Mouse (Mus musculus) heart, embryonic 12.5 days (tissue): ENCODE measurements around the gene Gnb3. TPM values are rescaled to one million over a fixed set of nuclear protein-coding genes. Genes with fewer than 3 reads are reported as not detected.

Experiments
- ATAC-seq: fragments of 200-750 bp; cut with Nextera tagmentation; 2 replicates; pipeline ENCODE4 v1.8.0; 2017; ENCODE audit warnings: moderate TSS enrichment, moderate library complexity; ENCODE audit not compliant: insufficient number of reproducible peaks, low FRiP score
- H3K27ac ChIP-seq: fragments of 300-500 bp; sonication (generic); 2 replicates; pipeline ENCODE4 v1.5.1; 2016; ENCODE audit warnings: mild to moderate bottlenecking, moderate library complexity; ENCODE audit not compliant: poor library complexity, severe bottlenecking
- H3K27me3 ChIP-seq: fragments of 300-500 bp; sonication (generic); replicated peaks from 2 replicates; pipeline ENCODE4 v1.6.1; 2016; ENCODE audit warnings: mild to moderate bottlenecking, moderate library complexity
- H3K36me3 ChIP-seq: fragments of 300-500 bp; sonication (generic); 2 replicates; pipeline ENCODE4 v1.6.1; 2016; ENCODE audit warnings: mild to moderate bottlenecking, moderate library complexity
- H3K4me1 ChIP-seq: fragments of 300-500 bp; sonication (generic); replicated peaks from 2 replicates; pipeline ENCODE4 v1.6.1; 2016; ENCODE audit warnings: mild to moderate bottlenecking
- H3K4me2 ChIP-seq: fragments of 300-500 bp; sonication (generic); 2 replicates; pipeline ENCODE4 v1.6.1; 2016; ENCODE audit warnings: mild to moderate bottlenecking, moderate library complexity
- H3K4me3 ChIP-seq: fragments of 300-500 bp; sonication (generic); 2 replicates; pipeline ENCODE4 v1.5.1; 2016; ENCODE audit warnings: mild to moderate bottlenecking
- H3K9ac ChIP-seq: fragments of 300-500 bp; sonication (generic); 2 replicates; pipeline ENCODE4 v1.6.1; 2016; ENCODE audit warnings: mild to moderate bottlenecking, moderate library complexity
- H3K9me3 ChIP-seq: fragments of 300-500 bp; sonication (generic); replicated peaks from 2 replicates; pipeline ENCODE4 v1.6.1; 2016; ENCODE audit warnings: mild to moderate bottlenecking, moderate library complexity
- WGBS: fragments of 180-500 bp; shearing (Covaris S2); methylation state at CpG from one replicate; pipeline ENCODE4 v1.1.7; 2016; 5-methylcytosine and 5-hydroxymethylcytosine counted together
- polyA plus RNA-seq: library from polyadenylated mRNA; unstranded; fragments of >200 nt; fragmentation: Nextera tagmentation; extraction: Ambion mirVana; gene quantifications from 2 replicates; pipeline ENCODE4 v1.2.1, GENCODE M21; 2016

The Gnb3 gene
- polyA plus RNA-seq, 1 experiment from 2014 or later: 7.8 TPM

- peak overlapping the region; percentile 68 for H3K4me3 ChIP-seq
- peak overlapping the region; percentile 85 for H3K27ac ChIP-seq
- H3K4me2 ChIP-seq: peak overlapping the region; percentile 81
- peak overlapping the region; percentile 78 for H3K9ac ChIP-seq
- H3K9me3 ChIP-seq: no peaks in the 10 kb centered on the region
- H3K4me1 ChIP-seq: peaks cover 19% of the 10 kb centered on the region
- H3K27me3 ChIP-seq: no peaks in the 10 kb centered on the region
- ATAC-seq: peak; percentile 89
- WGBS: under 1% methylated on average over 38 of the region's 38 CpGs
- peaks cover 45% of the 10 kb centered on the region for H3K36me3 ChIP-seq
Observed at GRCm38 (mm10) chr6:124829799-124830700, 10.0 kb downstream of the Gnb3 start.

GRCm38 (mm10) chr6:124828868-124829798 is 10.9 kb downstream of the Gnb3 start, which contains the start of the genes Usp5 and Cdca3:
Gene Usp5, minus strand, starts transcription at chr6:124829484.
Gene Cdca3, plus strand, starts transcription at chr6:124829547.
- peak within 1 kb of the TSS; percentile 94 for H3K4me2 ChIP-seq
- peak within 1 kb of the TSS; percentile 68 for H3K4me3 ChIP-seq
- peak; percentile 96 for ATAC-seq
- H3K9me3 ChIP-seq: no peaks in the 10 kb centered on the region
- peaks cover 19% of the 10 kb centered on the region for H3K4me1 ChIP-seq
- WGBS: under 1% methylated on average over 55 of the region's 55 CpGs
- H3K36me3 ChIP-seq: peaks cover 47% of the 10 kb centered on the region
- H3K9ac ChIP-seq: peak within 1 kb of the TSS; percentile 79
- H3K27me3 ChIP-seq: no peaks in the 10 kb centered on the region
- peak within 1 kb of the TSS; percentile 85 for H3K27ac ChIP-seq

- Histone ChIP-seq H3K4me2 (peak overlapping the region; percentile 94), H3K27me3 (no peaks in the 10 kb centered on the region), H3K9me3 (no peaks in the 10 kb centered on the region), H3K36me3 (peaks cover 48% of the 10 kb centered on the region), H3K27ac (0 out of 2 replicates have a peak overlapping the region, but pooled peaks have one; percentile 19), H3K9ac (peak overlapping the region; percentile 79), H3K4me1 (peaks cover 19% of the 10 kb centered on the region), H3K4me3 (peak overlapping the region; percentile 68)
- no peak for ATAC-seq
- WGBS: 26% methylated on average over 10 of the region's 10 CpGs
Observed at GRCm38 (mm10) chr6:124828101-124828592, 11.9 kb downstream of the Gnb3 start.

- no peak overlapping the region for H3K4me3 ChIP-seq
- H3K9me3 ChIP-seq: no peaks in the 10 kb centered on the region
- no peak overlapping the region for H3K4me2 ChIP-seq
- no peak overlapping the region for H3K27ac ChIP-seq
- 83% methylated on average over 4 of the region's 4 CpGs for WGBS
- ATAC-seq: no peak
- no peaks in the 10 kb centered on the region for H3K4me1 ChIP-seq
- H3K27me3 ChIP-seq: no peaks in the 10 kb centered on the region
- H3K36me3 ChIP-seq: peaks cover 93% of the 10 kb centered on the region
- no peak overlapping the region for H3K9ac ChIP-seq
Observed at GRCm38 (mm10) chr6:124822049-124822448, 18.0 kb downstream of the Gnb3 start.

GRCm38 (mm10) chr6:124820891-124821290 is 19.2 kb downstream of the Gnb3 start:
- ATAC-seq: no peak
- Histone ChIP-seq H3K27ac (no peak overlapping the region), H3K4me3 (no peak overlapping the region), H3K27me3 (no peaks in the 10 kb centered on the region), H3K36me3 (peaks cover 100% of the 10 kb centered on the region), H3K4me2 (no peak overlapping the region), H3K4me1 (no peaks in the 10 kb centered on the region), H3K9me3 (no peaks in the 10 kb centered on the region), H3K9ac (no peak overlapping the region)
- whole genome bisulfite sequencing: 86% methylated on average over 5 of the region's 5 CpGs

- H3K27me3 ChIP-seq: no peaks in the 10 kb centered on the region
- WGBS: 85% methylated on average over 8 of the region's 8 CpGs
- no peak overlapping the region for H3K9ac ChIP-seq
- H3K4me1 ChIP-seq: peaks cover 14% of the 10 kb centered on the region
- no peak for ATAC-seq
- H3K9me3 ChIP-seq: no peaks in the 10 kb centered on the region
- H3K4me3 ChIP-seq: no peak overlapping the region
- no peak overlapping the region for H3K4me2 ChIP-seq
- peaks cover 81% of the 10 kb centered on the region for H3K36me3 ChIP-seq
- no peak overlapping the region for H3K27ac ChIP-seq
Observed at GRCm38 (mm10) chr6:124817971-124818370, 22.1 kb downstream of the Gnb3 start.

GRCm38 (mm10) chr6:124817563-124817962 is 22.5 kb downstream of the Gnb3 start:
- H3K36me3 ChIP-seq: peaks cover 79% of the 10 kb centered on the region
- H3K9me3 ChIP-seq: no peaks in the 10 kb centered on the region
- H3K27ac ChIP-seq: no peak overlapping the region
- H3K4me3 ChIP-seq: no peak overlapping the region
- 95% methylated on average over 8 of the region's 8 CpGs for WGBS
- no peak overlapping the region for H3K4me2 ChIP-seq
- peaks cover 18% of the 10 kb centered on the region for H3K4me1 ChIP-seq
- no peak overlapping the region for H3K9ac ChIP-seq
- H3K27me3 ChIP-seq: no peaks in the 10 kb centered on the region
- ATAC-seq: no peak

GRCm38 (mm10) chr6:124817125-124817524 is 22.9 kb downstream of the Gnb3 start:
- no peak overlapping the region for H3K27ac ChIP-seq
- no peak for ATAC-seq
- 96% methylated on average over 11 of the region's 11 CpGs for WGBS
- H3K4me1 ChIP-seq: peaks cover 22% of the 10 kb centered on the region
- no peak overlapping the region for H3K4me3 ChIP-seq
- H3K9me3 ChIP-seq: no peaks in the 10 kb centered on the region
- H3K4me2 ChIP-seq: no peak overlapping the region
- H3K36me3 ChIP-seq: peaks cover 79% of the 10 kb centered on the region
- no peaks in the 10 kb centered on the region for H3K27me3 ChIP-seq
- no peak overlapping the region for H3K9ac ChIP-seq

- H3K36me3 ChIP-seq: peaks cover 79% of the 10 kb centered on the region
- H3K9ac ChIP-seq: no peak overlapping the region
- H3K4me3 ChIP-seq: no peak overlapping the region
- no peaks in the 10 kb centered on the region for H3K27me3 ChIP-seq
- H3K4me2 ChIP-seq: no peak overlapping the region
- 91% methylated on average over 4 of the region's 4 CpGs for WGBS
- peaks cover 27% of the 10 kb centered on the region for H3K4me1 ChIP-seq
- no peak overlapping the region for H3K27ac ChIP-seq
- no peaks in the 10 kb centered on the region for H3K9me3 ChIP-seq
- ATAC-seq: no peak
Observed at GRCm38 (mm10) chr6:124816611-124817010, 23.5 kb downstream of the Gnb3 start.

- Histone ChIP-seq H3K9me3 (no peaks in the 10 kb centered on the region), H3K4me3 (no peak overlapping the region), H3K9ac (no peak overlapping the region), H3K4me2 (peak overlapping the region; percentile 80), H3K4me1 (peaks cover 38% of the 10 kb centered on the region), H3K27me3 (no peaks in the 10 kb centered on the region), H3K27ac (no peak overlapping the region), H3K36me3 (peaks cover 78% of the 10 kb centered on the region)
- ATAC-seq: no peak
- 72% methylated on average over 9 of the region's 9 CpGs for WGBS
Observed at GRCm38 (mm10) chr6:124814858-124815774, 25.0 kb downstream of the Gnb3 start.
